Mouse (Mus musculus): ENCODE data around the gene Igfbp3.

- TF ChIP-seq CTCF (IDR thresholded peaks at IDR 0.05; ENCODE audit: borderline replicate concordance, extremely low read depth, insufficient read depth, insufficient read length) = no peak
- no peak for TF ChIP-seq POLR2A (IDR thresholded peaks at IDR 0.05; ENCODE audit: borderline replicate concordance, extremely low read depth, insufficient read depth, insufficient read length, poor library complexity, severe bottlenecking)
Measured at GRCm38 (mm10) chr11:7184420-7184819, 29.3 kb downstream of the Igfbp3 start.

All from brain, embryonic 14.5 days (tissue).